In genomic region chr12:99453797-99454196, GRCm38 (mm10) we compare ENCODE assay signal across 24 mouse cellular contexts.
"Had no signal": no experiment of that assay in that cellular context is flagged by ENCODE, and none has a peak within 500 bp of the region (broad histone marks: within the 10 kb centered on the region; RNA-seq: fewer than 3 reads in every experiment).

No protein-coding gene starts in this region.

- DNase-seq: kidney, adult 11 months; kidney, adult 8-10 months; kidney, postnatal 25 days; layer of hippocampus, adult 9-11 months; layer of hippocampus, postnatal 36 days; liver, postnatal 0 days; lung, embryonic 14.5 days; right cerebral cortex, adult 18-20 months; right cerebral cortex, postnatal 14 days; right cerebral cortex, postnatal 4 days; thymus, adult 2 months; thymus, postnatal 14 days; thymus, postnatal 4 days had no signal

- H3K36me3 ChIP-seq: kidney, embryonic 15.5 days; midbrain, embryonic 13.5 days had no signal

- H3K9ac ChIP-seq: kidney, embryonic 15.5 days; liver, embryonic 14.5 days; liver, postnatal 0 days; lung, embryonic 14.5 days; midbrain, embryonic 13.5 days had no signal

- H3K9me3 ChIP-seq: kidney, embryonic 15.5 days; midbrain, embryonic 10.5 days; midbrain, embryonic 13.5 days had no signal

- H3K4me3 ChIP-seq: kidney, embryonic 15.5 days; layer of hippocampus, adult 2 months; left cerebral cortex, adult 2 months; midbrain, embryonic 10.5 days; midbrain, embryonic 13.5 days; myocyte had no signal

- H3K4me2 ChIP-seq: kidney, embryonic 15.5 days; lung, embryonic 14.5 days; midbrain, embryonic 13.5 days had no signal

- H3K27me3 ChIP-seq: kidney, embryonic 15.5 days; midbrain, embryonic 13.5 days had no signal

- H3K27ac ChIP-seq: kidney, embryonic 15.5 days; layer of hippocampus, adult 2 months; left cerebral cortex, adult 2 months; liver, embryonic 14.5 days; macrophage; midbrain, embryonic 10.5 days; midbrain, embryonic 13.5 days; stomach, postnatal 0 days had no signal

- ATAC-seq: liver, postnatal 0 days; lung, postnatal 0 days; midbrain, embryonic 13.5 days; midbrain, embryonic 16.5 days had no signal
